Mouse (Mus musculus): ENCODE results near the gene Arhgap23. TPM values are rescaled to one million over a fixed set of nuclear protein-coding genes. Genes with fewer than 3 reads are reported as not detected.
A peak's percentile ranks its signal among the peaks of the same experiment; 100 is the strongest.

Gene Arhgap23
- total and polyA plus RNA-seq, 2 experiments from 2014 or later = 9.6 to 80.2 TPM

GRCm38 (mm10) chr11:97427794-97428725, 12.7 kb downstream of the Arhgap23 start:
- DNase-seq (ENCODE audit: low spot score) (peak; percentile 71), ATAC-seq (ENCODE audit: low FRiP score) (peak; percentile 70; the same call in 1 of the 2 replicates)
- Histone ChIP-seq H3K4me3 (ENCODE audit: low read depth, low read length) (peak overlapping the region; percentile 31), H3K27ac (ENCODE audit: low read depth, low read length) (0 out of 2 replicates have a peak overlapping the region, but pooled peaks have one; percentile 38), H3K9me3 (ENCODE audit: low read length) (no peaks in the 10 kb centered on the region), H3K9ac (replicated peaks; ENCODE audit: low read length, poor library complexity, severe bottlenecking) (peak overlapping the region; percentile 60), H3K4me1 (ENCODE audit: insufficient read depth, low read length) (peaks cover 9% of the 10 kb centered on the region; the same call in 1 of the 2 replicates), H3K27me3 (ENCODE audit: insufficient read depth, low read length) (no peaks in the 10 kb centered on the region), H3K36me3 (ENCODE audit: insufficient read depth, low read length) (no peaks in the 10 kb centered on the region), H3K4me2 (ENCODE audit: low read depth, low read length, poor library complexity, severe bottlenecking) (peak overlapping the region; percentile 61)
- WGBS = 2% methylated on average over 32 of the region's 32 CpGs
- no peak for TF ChIP-seq CTCF (IDR thresholded peaks at IDR 0.05)

GRCm38 (mm10) chr11:97428726-97429077, 13.4 kb downstream of the Arhgap23 start:
- Histone ChIP-seq H3K4me1 (ENCODE audit: insufficient read depth, low read length) (peaks cover 9% of the 10 kb centered on the region; the same call in 1 of the 2 replicates), H3K27ac (ENCODE audit: low read depth, low read length) (0 out of 2 replicates have a peak overlapping the region, but pooled peaks have one; percentile 38), H3K9me3 (ENCODE audit: low read length) (no peaks in the 10 kb centered on the region), H3K27me3 (ENCODE audit: insufficient read depth, low read length) (no peaks in the 10 kb centered on the region), H3K36me3 (ENCODE audit: insufficient read depth, low read length) (no peaks in the 10 kb centered on the region), H3K9ac (replicated peaks; ENCODE audit: low read length, poor library complexity, severe bottlenecking) (peak overlapping the region; percentile 60), H3K4me3 (ENCODE audit: low read depth, low read length) (peak overlapping the region; percentile 31), H3K4me2 (ENCODE audit: low read depth, low read length, poor library complexity, severe bottlenecking) (peak overlapping the region; percentile 61)
- 50% methylated on average over 4 of the region's 4 CpGs for WGBS
- no peak for TF ChIP-seq CTCF (IDR thresholded peaks at IDR 0.05)
- ATAC-seq (ENCODE audit: low FRiP score) (no peak), DNase-seq (ENCODE audit: low spot score) (no peak)

- no peaks in the 10 kb centered on the region for H3K36me3 ChIP-seq (ENCODE audit: insufficient read depth, low read length)
- H3K4me1 ChIP-seq (ENCODE audit: insufficient read depth, low read length) = peaks cover 10% of the 10 kb centered on the region; the same call in 1 of the 2 replicates
- no peak overlapping the region for H3K4me3 ChIP-seq (ENCODE audit: low read depth, low read length)
- DNase-seq (ENCODE audit: low spot score) = no peak
- H3K27me3 ChIP-seq (ENCODE audit: insufficient read depth, low read length) = no peaks in the 10 kb centered on the region
- TF ChIP-seq CTCF (IDR thresholded peaks at IDR 0.05) = no peak
- H3K27ac ChIP-seq (ENCODE audit: low read depth, low read length) = no peak overlapping the region
- H3K9ac ChIP-seq (replicated peaks; ENCODE audit: low read length, poor library complexity, severe bottlenecking) = no peak overlapping the region
- no peak for ATAC-seq (ENCODE audit: low FRiP score)
- WGBS = 79% methylated on average over 8 of the region's 8 CpGs
- no peaks in the 10 kb centered on the region for H3K9me3 ChIP-seq (ENCODE audit: low read length)
- H3K4me2 ChIP-seq (ENCODE audit: low read depth, low read length, poor library complexity, severe bottlenecking) = no peak overlapping the region
Measured at GRCm38 (mm10) chr11:97429615-97430014, 14.3 kb downstream of the Arhgap23 start.

- no peaks in the 10 kb centered on the region for H3K36me3 ChIP-seq (ENCODE audit: insufficient read depth, low read length)
- no peak for ATAC-seq (ENCODE audit: low FRiP score)
- H3K4me2 ChIP-seq (ENCODE audit: low read depth, low read length, poor library complexity, severe bottlenecking) = no peak overlapping the region
- DNase-seq (ENCODE audit: low spot score) = no peak
- H3K9ac ChIP-seq (replicated peaks; ENCODE audit: low read length, poor library complexity, severe bottlenecking) = no peak overlapping the region
- no peaks in the 10 kb centered on the region for H3K9me3 ChIP-seq (ENCODE audit: low read length)
- H3K27me3 ChIP-seq (ENCODE audit: insufficient read depth, low read length) = no peaks in the 10 kb centered on the region
- H3K4me1 ChIP-seq (ENCODE audit: insufficient read depth, low read length) = peaks cover 16% of the 10 kb centered on the region; the same call in 1 of the 2 replicates
- peak; percentile 80 for TF ChIP-seq CTCF (IDR thresholded peaks at IDR 0.05)
- 11% methylated on average over 3 of the region's 3 CpGs for WGBS
- H3K4me3 ChIP-seq (ENCODE audit: low read depth, low read length) = no peak overlapping the region
- H3K27ac ChIP-seq (ENCODE audit: low read depth, low read length) = no peak overlapping the region
Measured at GRCm38 (mm10) chr11:97432015-97432414, 16.7 kb downstream of the Arhgap23 start.

- no peak for ATAC-seq (ENCODE audit: low FRiP score)
- WGBS = 90% methylated on average over 8 of the region's 8 CpGs
- H3K9me3 ChIP-seq (ENCODE audit: low read length) = no peaks in the 10 kb centered on the region
Measured at GRCm38 (mm10) chr11:97432983-97433539, 17.7 kb downstream of the Arhgap23 start.

GRCm38 (mm10) chr11:97434121-97434520, 18.8 kb downstream of the Arhgap23 start:
- DNase-seq (ENCODE audit: low spot score) (no peak), ATAC-seq (ENCODE audit: low FRiP score) (no peak)
- Histone ChIP-seq H3K4me1 (ENCODE audit: insufficient read depth, low read length) (0 out of 2 replicates have a peak, but pooled peaks cover 6% of the 10 kb centered on the region), H3K9me3 (ENCODE audit: low read length) (no peaks in the 10 kb centered on the region), H3K27me3 (ENCODE audit: insufficient read depth, low read length) (no peaks in the 10 kb centered on the region), H3K4me3 (ENCODE audit: low read depth, low read length) (no peak overlapping the region), H3K27ac (ENCODE audit: low read depth, low read length) (no peak overlapping the region), H3K4me2 (ENCODE audit: low read depth, low read length, poor library complexity, severe bottlenecking) (no peak overlapping the region), H3K9ac (replicated peaks; ENCODE audit: low read length, poor library complexity, severe bottlenecking) (no peak overlapping the region), H3K36me3 (ENCODE audit: insufficient read depth, low read length) (no peaks in the 10 kb centered on the region)
- WGBS = 74% methylated on average over 8 of the region's 8 CpGs
- TF ChIP-seq CTCF (IDR thresholded peaks at IDR 0.05) = no peak

More at GRCm38 (mm10) chr11:97432983-97433539, 17.7 kb downstream of the Arhgap23 start:
- DNase-seq (ENCODE audit: low spot score) = no peak
- no peak overlapping the region for H3K4me2 ChIP-seq (ENCODE audit: low read depth, low read length, poor library complexity, severe bottlenecking)
- H3K36me3 ChIP-seq (ENCODE audit: insufficient read depth, low read length) = no peaks in the 10 kb centered on the region
- H3K27me3 ChIP-seq (ENCODE audit: insufficient read depth, low read length) = no peaks in the 10 kb centered on the region
- no peak overlapping the region for H3K4me3 ChIP-seq (ENCODE audit: low read depth, low read length)
- H3K4me1 ChIP-seq (ENCODE audit: insufficient read depth, low read length) = peaks cover 9% of the 10 kb centered on the region; the same call in 1 of the 2 replicates
- H3K9ac ChIP-seq (replicated peaks; ENCODE audit: low read length, poor library complexity, severe bottlenecking) = no peak overlapping the region
- no peak for TF ChIP-seq CTCF (IDR thresholded peaks at IDR 0.05)
- no peak overlapping the region for H3K27ac ChIP-seq (ENCODE audit: low read depth, low read length)
